Mouse (Mus musculus): ENCODE data around the gene Ssh3.
A peak's percentile ranks its signal among the peaks of the same experiment; 100 is the strongest.
"Not testable (repeated sequence)": the region's sequence is repeated elsewhere in the genome, so short reads cannot be mapped to it uniquely, and the experiment has no call there.

Ssh3 gene

DNA sequence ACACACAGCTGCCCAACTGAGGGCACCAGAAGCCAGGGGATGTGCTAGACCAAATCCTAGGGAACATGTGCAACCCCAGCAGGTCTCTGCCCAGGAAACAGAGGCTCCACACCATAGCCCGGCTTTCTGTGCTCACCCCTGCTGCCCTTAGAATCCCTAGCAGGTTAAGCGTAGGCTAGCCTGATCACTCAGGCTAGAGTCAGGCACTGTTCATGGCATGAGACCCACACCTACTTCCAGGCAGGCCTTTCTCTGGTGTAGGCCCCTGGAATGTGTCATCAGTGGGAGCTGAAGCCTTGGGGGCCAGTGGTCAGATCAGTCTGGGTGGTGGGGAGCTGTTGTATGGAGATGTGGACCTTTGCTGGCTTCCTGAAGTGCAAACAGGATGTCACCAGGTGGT, 27.6 kb upstream of the Ssh3 start:
- no peak for DNase-seq (ENCODE audit: inconsistent ontology term)

DNA sequence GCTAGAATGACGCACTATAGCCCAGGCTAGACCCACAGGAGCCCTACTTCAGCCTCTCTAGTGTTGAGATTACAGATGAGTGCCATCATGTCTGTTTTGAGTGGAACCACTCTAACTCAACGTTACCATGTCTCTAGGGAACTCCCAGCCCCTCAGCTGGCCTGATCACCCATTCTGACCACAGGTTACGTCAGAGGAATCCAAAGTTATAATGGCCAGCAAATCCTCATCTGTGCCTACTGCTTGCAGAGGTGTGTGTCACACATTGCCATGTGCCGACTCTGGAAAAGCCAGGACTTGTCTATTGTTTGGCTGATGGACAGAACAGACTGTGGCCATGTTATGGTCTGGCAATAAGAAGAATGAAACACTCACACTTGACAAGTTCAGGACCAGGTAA, 26.4 kb upstream of the Ssh3 start:
- DNase-seq (ENCODE audit: inconsistent ontology term): no peak

- no peak for DNase-seq (ENCODE audit: inconsistent ontology term)
Measured at GRCm38 (mm10) chr19:4294381-4295097, 25.6 kb upstream of the Ssh3 start.

DNA sequence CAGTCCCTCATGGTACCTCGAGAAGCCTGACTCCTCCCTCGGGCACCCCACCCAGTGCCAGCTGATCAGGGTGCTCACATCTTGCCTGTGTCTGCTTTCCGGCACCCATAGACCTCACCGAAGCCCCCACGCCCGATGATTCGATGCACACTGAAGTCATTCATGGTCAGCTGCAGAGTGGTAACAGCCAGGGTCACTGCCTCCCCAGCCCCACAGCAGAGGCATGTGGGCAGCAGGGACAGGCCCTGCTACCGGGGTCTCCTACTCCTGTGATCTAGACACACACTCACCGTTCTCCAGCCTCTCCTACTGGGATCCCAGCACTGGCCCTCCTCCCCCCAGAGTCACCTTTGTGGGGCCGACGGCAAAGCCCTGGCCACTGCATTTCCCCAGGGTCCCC, 22.2 kb upstream of the Ssh3 start:
- no peak for DNase-seq (ENCODE audit: inconsistent ontology term)

DNA sequence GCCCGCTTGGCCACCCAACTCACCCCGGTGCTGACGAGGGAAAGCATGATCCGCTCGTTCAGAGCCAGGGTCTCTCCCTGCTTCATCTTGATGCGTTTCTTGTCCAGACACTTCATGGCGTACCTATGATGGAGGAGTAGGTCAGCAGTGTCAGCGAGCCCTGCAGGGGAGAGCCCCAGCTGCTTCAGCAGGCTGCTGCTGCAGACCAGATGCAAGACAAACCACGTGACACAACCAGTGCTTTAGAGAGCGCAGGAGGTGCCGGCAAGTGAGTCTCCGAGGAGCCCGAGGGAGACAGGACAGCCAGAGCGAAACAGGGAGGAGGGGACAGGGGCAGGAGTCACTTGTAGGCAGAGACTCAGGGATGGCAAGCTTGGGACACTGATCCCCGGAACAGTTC, 21.8 kb upstream of the Ssh3 start:
- no peak for DNase-seq (ENCODE audit: inconsistent ontology term)

GRCm38 (mm10) chr19:4283653-4284052, 14.7 kb upstream of the Ssh3 start:
- DNase-seq (ENCODE audit: inconsistent ontology term): no peak

GRCm38 (mm10) chr19:4282898-4283553, 14.0 kb upstream of the Ssh3 start, which contains the start of gene Ankrd13d:
TSS of gene Ankrd13d (minus strand) at chr19:4283137.
- peak; percentile 94 for DNase-seq (ENCODE audit: inconsistent ontology term)

- no peak for DNase-seq (ENCODE audit: inconsistent ontology term)
Measured at GRCm38 (mm10) chr19:4280425-4280824, 11.4 kb upstream of the Ssh3 start.

DNA sequence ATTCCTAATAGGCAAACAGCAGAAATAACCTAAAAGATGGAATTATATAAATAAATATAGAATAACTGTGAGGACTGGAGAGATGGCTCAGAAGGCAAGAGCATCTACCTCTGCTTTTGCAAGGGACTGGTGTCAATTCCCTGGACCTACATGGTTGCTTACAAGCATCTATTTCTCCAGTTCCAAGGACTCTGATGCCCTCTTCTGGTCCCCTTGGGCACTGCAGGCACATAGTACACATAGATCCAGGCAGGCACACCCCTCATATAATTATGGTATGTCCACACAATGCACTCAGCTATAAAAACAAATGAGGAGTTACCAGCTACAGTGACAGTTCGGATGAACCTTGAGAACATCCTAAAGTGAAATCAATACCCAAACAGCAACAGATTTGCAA, 10.5 kb upstream of the Ssh3 start:
- no peak for DNase-seq (ENCODE audit: inconsistent ontology term)

DNA sequence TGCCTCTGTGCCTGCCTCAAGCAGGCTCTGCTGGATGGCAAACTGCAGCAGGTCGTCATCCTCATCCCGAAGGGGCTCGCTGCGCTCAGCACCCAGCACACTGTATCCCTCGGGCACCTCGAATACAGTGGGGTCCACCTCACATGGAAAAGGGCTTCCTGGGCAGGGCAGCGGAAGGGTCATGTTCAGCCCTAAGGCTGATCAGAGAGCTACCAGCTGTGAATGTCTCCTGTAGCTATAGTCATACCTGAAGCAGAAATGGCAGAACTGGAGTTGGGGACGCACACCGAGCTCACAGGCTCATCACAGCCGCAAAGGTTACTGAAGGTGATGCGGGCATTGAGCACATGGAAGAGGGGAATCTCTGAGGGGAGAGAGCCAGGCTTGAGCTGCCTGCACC, 2.0 kb upstream of the Ssh3 start:
- no peak for DNase-seq (ENCODE audit: inconsistent ontology term)

GRCm38 (mm10) chr19:4270187-4270586, 1.2 kb upstream of the Ssh3 start:
- no peak for DNase-seq (ENCODE audit: inconsistent ontology term)

DNA sequence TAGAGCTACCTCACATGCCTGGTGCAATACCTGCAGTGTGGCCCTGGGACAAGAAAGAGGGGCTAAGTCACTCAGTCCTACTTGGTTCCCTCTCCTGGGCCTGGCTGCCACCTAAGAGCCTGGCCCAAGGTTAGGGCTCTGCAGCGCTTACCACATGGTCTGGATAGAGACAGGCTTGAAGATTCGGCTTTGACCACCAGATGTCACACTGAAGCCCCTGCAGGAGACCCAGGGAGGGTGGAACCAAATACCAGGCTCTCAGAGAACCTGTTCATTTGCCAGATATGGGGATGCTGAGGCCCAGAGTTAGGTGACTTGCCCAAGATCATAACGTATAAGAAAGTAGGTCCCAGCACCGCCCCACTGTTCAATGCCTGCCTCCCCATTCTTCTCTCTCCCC, 3.0 kb downstream of the Ssh3 start:
- no peak for DNase-seq (ENCODE audit: inconsistent ontology term)

- DNase-seq (ENCODE audit: inconsistent ontology term): peak; percentile 53
Measured at GRCm38 (mm10) chr19:4264171-4264780, 4.7 kb downstream of the Ssh3 start.

DNA sequence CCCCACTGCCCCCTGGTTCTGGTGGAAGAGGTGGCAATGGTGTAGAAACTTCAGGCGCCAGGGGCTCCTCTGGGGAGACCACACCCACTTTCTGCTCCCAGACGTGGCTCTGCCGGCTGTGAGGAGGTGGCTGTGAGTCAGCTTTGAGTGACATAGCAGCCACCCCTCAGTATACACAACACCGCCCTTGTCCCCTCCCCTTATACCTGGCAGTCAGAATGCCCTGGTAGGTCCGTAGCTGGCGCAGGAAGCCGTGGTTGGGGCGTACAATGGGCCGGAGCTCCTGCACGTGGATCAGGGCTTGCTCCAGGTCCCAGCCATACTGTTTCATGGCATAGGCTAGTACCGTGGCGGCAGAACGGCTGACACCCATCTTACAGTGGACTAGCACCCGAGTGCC, 5.3 kb downstream of the Ssh3 start:
- no peak for DNase-seq (ENCODE audit: inconsistent ontology term)

- DNase-seq (ENCODE audit: inconsistent ontology term): no peak
Measured at GRCm38 (mm10) chr19:4262756-4263155, 6.2 kb downstream of the Ssh3 start.

DNA sequence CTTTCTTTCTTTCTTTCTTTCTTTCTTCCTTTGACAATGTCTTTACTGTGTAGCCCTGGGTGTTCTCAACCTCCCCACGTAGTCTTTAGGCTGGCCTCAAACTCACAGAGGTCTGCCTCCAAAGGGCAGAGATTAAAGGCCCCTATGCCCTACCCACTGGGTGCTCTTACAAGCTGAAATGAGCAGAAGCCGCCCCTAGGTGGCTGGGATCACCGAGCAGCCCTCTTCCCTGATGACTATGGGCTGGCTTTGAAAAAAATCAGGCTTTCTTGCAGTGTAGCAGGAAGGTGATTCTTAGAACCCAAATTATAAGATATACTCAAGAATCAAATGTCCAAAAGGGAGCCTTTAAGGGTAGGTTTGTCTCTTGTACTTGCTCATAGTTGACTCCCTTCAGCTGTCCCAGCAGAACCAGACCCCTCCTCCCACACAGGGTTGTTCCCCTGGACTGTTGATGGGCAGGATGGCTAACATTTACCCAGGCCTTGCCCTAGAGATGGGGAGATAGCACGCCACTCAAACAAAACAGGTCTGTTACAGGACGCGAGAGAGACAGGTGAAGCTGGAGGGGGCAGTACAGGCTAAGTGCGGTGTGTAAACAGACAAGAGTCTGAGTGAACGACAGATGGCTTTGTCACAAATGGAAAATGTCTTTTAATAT, 7.8 kb downstream of the Ssh3 start:
- no peak for DNase-seq (ENCODE audit: inconsistent ontology term)

DNA sequence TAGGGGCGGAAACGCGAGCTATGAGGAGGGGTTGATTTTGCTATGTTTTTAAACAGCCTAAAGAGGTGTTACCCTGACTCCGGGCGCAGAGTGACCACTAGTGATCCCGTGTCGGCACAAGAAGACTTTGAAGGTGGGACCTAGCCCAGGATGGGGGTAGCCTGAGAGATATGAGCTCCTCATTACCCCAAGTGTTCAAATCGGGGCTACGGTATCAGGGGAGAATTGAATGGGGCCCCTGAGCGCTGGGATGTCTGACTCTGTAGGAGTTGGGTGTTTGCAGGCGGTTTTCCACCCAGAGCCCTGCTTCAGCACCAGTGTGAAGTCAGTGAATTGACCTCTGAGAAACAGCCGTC, 11.1 kb downstream of the Ssh3 start:
- no peak for DNase-seq (ENCODE audit: inconsistent ontology term)

- peak; percentile 90 for DNase-seq (ENCODE audit: inconsistent ontology term)
Measured at GRCm38 (mm10) chr19:4257216-4257896, 11.6 kb downstream of the Ssh3 start.

- DNase-seq (ENCODE audit: inconsistent ontology term): no peak
Measured at GRCm38 (mm10) chr19:4255583-4256162, 13.3 kb downstream of the Ssh3 start.

GRCm38 (mm10) chr19:4254230-4254629, 14.8 kb downstream of the Ssh3 start:
- DNase-seq (ENCODE audit: inconsistent ontology term): no peak

DNA sequence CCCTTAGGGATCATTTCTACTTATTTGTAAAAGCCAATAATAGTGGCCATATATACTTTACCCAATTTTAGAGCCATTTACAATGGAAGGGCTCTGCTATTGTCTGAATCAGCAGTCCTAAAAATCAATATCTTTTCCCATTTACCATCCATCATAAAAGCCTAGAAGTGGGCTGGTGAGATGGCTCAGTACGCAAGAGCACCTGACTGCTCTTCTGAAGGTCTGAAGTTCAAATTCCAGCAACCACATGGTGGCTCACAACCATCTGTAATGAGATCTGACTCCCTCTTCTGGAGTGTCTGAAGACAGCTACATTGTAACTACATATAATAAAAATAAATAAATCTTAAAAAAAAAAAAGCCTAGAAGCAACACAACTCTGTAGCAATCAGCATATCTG, 20.3 kb downstream of the Ssh3 start:
- not testable (repeated sequence) for DNase-seq (ENCODE audit: inconsistent ontology term)

DNA sequence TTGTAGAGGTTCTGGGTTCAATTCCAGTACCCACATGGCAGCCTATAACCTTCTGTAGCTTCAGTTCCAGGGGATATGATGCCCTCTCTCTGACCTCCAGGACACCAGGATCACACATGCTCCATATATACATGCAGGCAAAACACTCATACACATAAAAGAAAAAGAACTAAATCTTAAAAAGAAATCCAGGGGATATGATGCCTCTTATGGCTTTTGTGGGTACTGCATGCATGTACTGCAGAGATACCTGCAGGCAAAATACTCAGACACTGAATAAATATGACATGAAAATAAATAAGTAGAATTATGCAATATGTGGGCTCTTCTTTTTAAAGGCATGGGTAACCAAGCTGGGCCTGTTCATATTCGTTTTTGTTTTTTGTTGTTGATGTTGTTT, 22.0 kb downstream of the Ssh3 start:
- DNase-seq (ENCODE audit: inconsistent ontology term): no peak

All from Muller cell, postnatal 12 days (primary cell).